Mouse (Mus musculus) heart, embryonic 11.5 days (tissue): ENCODE results near the gene Lin9. TPM values are rescaled to one million over a fixed set of nuclear protein-coding genes. Genes with fewer than 3 reads are reported as not detected.

Experiments used
- polyA plus RNA-seq: library from polyadenylated mRNA; unstranded; fragments of >200 nt; fragmentation: Nextera tagmentation; extraction: Ambion mirVana; gene quantifications from 2 replicates; pipeline ENCODE4 v1.2.1, GENCODE M21; 2014

The Lin9 gene
- polyA plus RNA-seq, 1 experiment from 2014 or later, result 15.2 TPM

Other genes starting within 250 kb of the Lin9 start
- gene Stum, start 157.6 kb upstream of the Lin9 start, polyA plus RNA-seq, result 0.11 and 0.34 TPM in 2 replicates
- gene Parp1, start 72.2 kb upstream of the Lin9 start, polyA plus RNA-seq, result 94.0 and 107 TPM in 2 replicates
- gene Mixl1, start 55.9 kb downstream of the Lin9 start, polyA plus RNA-seq, result 0.34 and 0.42 TPM in 2 replicates
- 23.0 and 23.7 TPM in 2 replicates for gene Acbd3, start 84.9 kb downstream of the Lin9 start, polyA plus RNA-seq
- gene H3f3a, start 172.8 kb downstream of the Lin9 start, polyA plus RNA-seq, result 1,894 and 1,931 TPM in 2 replicates
- gene Sde2, start 210.0 kb downstream of the Lin9 start, polyA plus RNA-seq, result 24.1 and 32.7 TPM in 2 replicates